Mouse (Mus musculus): ENCODE measurements around the gene Map3k21.

The Map3k21 gene

DNA sequence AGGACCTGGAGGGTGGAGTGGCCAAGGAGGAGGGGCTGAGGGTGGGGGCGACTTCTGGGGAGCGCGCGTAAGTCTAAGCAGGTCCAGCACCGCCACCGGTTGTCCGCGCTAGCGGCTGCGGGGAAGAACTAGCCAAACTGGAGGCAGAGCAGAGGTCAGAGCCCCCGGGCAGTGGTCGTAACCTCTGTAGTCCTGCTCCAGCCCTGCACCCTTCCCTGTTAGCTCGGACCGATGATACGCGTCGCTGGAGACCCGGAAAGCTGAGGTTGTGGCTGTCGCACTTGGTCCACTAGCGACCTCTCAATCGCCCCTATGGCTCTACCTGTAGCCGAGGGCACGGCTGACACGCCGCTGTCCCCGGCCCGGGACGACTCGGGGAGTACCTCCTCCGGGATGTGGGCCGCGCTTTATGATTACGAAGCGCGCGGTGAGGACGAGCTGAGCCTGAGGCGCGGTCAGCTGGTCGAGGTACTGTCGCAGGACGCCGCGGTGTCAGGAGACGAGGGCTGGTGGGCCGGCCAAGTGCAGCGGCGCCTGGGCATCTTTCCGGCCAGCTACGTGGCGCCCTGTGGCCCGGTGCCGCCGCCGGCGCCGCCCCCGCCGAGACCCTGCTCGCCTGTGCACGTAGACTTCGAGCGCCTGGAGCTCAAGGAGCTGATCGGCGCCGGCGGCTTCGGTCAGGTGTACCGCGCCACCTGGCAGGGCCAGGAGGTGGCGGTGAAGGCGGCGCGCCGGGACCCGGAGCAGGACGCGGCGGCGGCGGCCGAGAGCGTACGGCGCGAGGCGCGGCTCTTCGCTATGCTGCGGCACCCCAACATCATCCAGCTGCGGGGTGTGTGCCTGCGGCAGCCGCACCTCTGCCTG, at the start of gene Map3k21:
Gene Map3k21 (plus strand): TSS at position 86 of the 864 bp plus-strand sequence.
- no peak for DNase-seq (ENCODE audit: low spot score in 2 of 2)

GRCm38 (mm10) chr8:125866125-125866524, 44.1 kb upstream of the Map3k21 start:
- DNase-seq (ENCODE audit: low spot score in 2 of 2) = no peak

DNA sequence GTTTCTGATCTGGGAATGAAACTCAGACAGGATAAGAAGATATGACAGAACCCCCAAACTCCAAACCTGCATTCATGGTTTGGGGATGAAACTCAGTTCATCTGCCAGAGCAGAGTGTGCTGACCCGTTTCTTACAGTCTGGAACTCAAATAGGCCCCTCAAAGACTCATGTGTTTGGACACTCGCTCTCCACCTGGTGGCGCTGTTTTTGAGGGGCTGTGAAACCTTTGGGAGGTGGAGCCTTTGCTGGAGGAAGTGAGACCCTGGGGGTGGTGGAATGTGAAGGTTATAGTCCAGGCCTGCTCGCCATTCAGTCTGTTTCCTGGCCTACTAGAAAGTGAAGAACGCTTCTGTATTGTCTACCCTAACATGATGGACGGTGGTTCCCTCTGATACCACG, 41.7 kb upstream of the Map3k21 start:
- peak in 1 of 2 experiments; percentile 62 for DNase-seq (ENCODE audit: low spot score in 2 of 2)

DNA sequence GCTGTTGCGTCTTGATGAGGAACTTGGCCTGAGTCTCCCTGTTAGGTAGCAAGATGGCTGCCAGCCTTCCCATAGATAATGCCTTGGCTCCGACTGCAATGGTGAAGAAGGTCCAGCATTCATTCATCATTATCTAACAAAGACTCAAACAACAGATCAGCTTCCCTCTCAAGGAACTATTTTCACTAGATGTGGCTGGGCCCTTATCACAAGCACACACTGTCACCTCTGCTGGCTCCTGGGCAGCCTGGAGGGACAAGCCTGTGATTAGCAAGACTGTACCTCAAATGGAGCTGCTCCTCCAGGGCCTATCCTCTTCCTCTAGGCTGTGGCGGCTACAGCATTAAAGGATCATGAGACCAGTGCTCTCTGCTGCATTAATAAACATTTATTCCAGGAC, 40.5 kb upstream of the Map3k21 start:
- peak in 1 of 2 experiments; percentile 44 for DNase-seq (ENCODE audit: low spot score in 2 of 2)

GRCm38 (mm10) chr8:125870179-125870702, 40.0 kb upstream of the Map3k21 start:
- DNase-seq (ENCODE audit: low spot score in 2 of 2) = no peak

- peak; percentile 37 to 67 for DNase-seq (ENCODE audit: low spot score in 2 of 2)
Observed at GRCm38 (mm10) chr8:125870821-125871321, 39.4 kb upstream of the Map3k21 start.

GRCm38 (mm10) chr8:125872501-125873249, 37.6 kb upstream of the Map3k21 start:
- DNase-seq (ENCODE audit: low spot score in 2 of 2) = no peak

GRCm38 (mm10) chr8:125873250-125873534, 37.1 kb upstream of the Map3k21 start:
- DNase-seq (ENCODE audit: low spot score in 2 of 2) = no peak

- DNase-seq (ENCODE audit: low spot score in 2 of 2) = no peak
Observed at GRCm38 (mm10) chr8:125880447-125880846, 29.8 kb upstream of the Map3k21 start.

DNA sequence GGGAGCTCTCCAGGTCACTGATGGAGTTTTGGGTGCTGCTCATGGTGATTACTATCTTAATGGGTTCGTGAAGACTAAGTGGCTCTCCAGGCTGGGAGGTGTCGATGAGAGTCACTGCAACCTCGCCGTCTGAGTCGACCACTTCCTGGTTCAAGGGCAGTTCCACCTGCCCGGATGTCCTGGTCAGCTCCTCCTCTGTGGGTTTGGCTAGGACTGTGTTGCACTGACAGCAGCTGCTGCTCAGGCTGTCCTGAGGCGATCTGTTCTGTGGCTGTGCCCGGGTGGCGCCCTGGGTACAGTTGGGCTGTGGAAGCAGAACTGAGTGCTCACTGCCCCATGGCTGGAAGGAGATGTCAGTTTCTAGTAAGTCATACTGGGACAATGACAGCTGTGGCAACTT, 22.7 kb upstream of the Map3k21 start:
- DNase-seq (ENCODE audit: low spot score in 2 of 2) = no peak

DNA sequence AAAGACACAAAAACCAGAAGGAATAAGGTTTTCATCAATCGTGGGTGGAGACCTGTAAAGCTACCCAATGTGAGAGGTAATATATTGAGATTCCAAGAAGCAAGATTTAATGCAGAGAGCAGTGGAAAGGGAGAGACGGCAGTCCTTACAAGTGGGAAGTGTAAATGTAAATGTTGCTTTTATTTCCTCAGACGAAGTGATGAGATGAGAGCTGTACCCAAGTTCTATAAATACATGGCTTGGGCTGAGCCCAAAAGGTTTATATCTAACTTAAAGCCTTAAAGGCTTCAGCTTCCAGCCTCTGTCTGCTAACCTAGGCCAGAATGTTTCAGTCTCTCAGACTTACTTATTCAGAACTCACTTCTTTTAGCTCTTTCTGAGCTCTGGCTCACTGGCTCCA, 20.3 kb upstream of the Map3k21 start:
- DNase-seq (ENCODE audit: low spot score in 2 of 2) = no peak

DNA sequence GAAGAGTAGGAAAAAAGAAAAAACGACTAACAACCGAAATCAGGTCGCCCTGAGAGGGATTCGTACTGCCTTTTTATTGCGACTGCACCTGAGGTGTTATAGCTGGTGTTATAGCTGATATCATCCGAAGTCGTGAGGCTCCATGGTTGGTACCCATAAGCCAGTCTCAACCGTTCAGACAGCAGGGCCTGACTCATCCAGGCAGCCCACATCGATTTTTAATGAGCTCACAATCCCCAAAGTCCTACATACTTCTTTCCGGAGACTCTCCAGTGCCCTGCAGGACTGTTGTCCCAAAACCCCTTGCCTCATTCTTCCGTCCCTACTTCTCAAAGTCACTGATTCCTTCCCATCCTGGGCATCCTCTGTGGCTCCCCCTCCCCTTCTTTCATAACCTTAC, 12.9 kb upstream of the Map3k21 start:
- DNase-seq (ENCODE audit: low spot score in 2 of 2) = no peak

DNA sequence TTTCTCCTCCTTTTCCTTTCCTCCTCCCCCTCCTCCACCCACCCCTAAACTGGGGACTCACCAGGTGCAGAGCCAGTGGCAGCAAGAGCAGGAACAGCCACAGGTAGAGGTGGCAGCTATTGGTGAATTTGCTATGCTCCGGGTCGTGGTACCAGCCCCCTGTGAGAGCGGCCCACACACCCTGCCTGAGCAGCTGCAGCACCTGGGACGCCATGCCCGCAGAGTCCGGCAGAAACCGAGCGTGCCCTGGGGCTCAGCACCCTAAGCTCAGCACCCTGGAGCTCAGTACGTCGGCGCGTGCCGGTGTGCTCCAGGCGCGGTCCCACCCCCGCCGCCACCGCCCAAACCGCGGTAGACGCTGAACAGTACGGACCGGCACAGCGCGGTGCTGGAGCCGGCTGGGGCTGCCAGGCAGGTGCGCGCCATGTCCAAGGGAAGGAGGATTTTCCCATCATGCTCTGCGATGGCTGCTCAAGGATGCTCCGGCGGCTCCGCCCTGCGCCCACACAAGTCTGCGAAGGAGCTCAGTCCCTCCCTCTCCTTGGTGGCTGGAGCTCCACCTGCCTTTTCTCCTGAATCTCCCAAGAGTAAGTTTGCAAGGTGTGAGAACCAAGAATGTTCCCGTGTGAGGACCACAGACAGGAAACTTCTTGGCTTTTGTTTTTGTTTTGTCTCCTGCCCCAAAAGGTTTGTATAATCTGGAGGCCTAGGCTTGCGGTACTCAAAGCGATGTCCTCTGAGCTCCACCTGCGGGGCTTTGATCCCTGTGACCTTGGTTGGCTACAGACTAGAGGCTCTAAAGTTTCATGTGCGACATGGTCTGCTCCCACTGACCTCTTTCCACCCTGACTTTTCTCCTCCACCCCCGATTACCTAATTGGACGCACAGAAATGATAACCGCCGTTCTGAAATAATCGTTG, 12.1 kb upstream of the Map3k21 start, which contains the start of gene Pcnx2:
Gene Pcnx2 (minus strand): TSS at position 450 of the 921 bp plus-strand sequence.
- no peak for DNase-seq (ENCODE audit: low spot score in 2 of 2)

DNA sequence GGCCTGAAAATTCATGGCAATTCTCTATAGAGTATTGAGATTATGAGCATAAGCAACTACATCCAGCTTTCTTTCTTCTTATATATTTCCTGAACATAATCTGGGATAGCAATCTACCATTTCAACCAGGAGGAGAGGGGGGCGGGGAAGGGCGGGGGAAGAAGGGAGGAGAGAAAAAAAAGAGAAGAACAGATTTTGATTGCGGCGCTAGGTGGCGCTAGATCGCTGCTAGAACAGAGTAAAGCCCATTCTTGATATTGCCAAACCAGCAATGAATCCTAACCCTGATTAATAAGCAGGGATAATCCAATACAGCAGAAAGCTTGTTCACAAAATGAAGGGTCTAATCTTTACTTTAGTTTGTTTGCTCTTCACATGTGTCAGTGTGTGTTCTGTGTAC, 11.4 kb upstream of the Map3k21 start:
- peak in 1 of 2 experiments; percentile 59 for DNase-seq (ENCODE audit: low spot score in 2 of 2)

DNA sequence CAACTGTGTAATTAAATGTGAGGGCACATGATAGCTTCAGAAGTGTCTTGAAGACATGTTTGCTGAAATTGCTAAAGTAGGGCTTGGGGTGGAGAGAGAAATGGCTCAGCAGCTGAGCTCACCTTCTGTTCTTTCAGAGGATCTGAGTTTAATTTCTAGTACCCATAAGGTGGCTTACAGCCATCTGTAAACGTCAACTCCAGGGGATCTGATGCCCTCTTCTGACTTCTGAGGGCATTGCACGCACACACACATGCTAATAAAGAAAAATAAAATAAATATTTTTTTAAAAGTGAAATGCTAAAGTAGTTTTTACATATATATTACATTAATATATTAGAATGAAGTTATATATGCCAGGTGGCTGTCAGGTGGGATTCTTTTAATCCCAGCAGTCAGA, 9.1 kb upstream of the Map3k21 start:
- DNase-seq (ENCODE audit: low spot score in 2 of 2) = no peak

GRCm38 (mm10) chr8:125902521-125902920, 7.7 kb upstream of the Map3k21 start:
- no peak for DNase-seq (ENCODE audit: low spot score in 2 of 2)

DNA sequence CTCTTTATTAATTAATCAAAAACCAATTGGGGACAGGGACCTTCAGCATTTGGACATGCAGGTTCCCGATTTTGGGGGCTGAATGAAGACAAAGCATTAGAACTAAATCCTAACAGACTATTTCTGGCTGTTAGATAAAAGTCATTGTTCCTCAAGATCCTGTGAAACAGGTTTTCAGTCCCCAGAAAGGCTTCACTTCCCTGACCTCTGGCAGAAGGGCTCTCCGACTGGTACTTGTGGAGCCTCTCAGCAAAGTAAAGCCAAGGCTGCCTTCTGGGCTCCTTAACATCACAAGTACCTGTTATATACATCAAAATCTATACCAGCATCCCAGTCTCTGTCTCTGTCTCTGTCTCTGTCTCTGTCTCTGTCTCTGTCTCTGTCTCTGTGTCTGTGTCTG, 4.9 kb upstream of the Map3k21 start:
- DNase-seq (ENCODE audit: low spot score in 2 of 2) = no peak

DNA sequence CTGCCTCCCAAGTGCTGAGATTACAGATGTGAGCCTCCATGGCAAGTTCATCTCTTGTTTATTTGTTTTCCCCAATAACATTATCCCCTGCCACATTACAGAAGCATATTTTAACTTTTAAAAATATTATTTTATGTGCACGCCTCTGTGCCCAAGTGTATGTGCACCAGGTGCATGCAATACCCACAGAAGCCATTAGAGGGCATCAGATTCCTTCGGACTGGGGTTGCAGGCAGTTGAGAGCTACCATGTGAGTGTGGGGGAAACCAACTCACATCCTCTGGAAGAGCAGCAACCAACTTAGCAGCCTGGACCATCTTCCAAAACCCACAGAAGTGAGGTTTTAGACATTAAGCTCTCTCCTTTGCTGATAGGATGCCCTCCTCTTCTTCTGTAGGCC, 2.9 kb upstream of the Map3k21 start:
- no peak for DNase-seq (ENCODE audit: low spot score in 2 of 2)

DNA sequence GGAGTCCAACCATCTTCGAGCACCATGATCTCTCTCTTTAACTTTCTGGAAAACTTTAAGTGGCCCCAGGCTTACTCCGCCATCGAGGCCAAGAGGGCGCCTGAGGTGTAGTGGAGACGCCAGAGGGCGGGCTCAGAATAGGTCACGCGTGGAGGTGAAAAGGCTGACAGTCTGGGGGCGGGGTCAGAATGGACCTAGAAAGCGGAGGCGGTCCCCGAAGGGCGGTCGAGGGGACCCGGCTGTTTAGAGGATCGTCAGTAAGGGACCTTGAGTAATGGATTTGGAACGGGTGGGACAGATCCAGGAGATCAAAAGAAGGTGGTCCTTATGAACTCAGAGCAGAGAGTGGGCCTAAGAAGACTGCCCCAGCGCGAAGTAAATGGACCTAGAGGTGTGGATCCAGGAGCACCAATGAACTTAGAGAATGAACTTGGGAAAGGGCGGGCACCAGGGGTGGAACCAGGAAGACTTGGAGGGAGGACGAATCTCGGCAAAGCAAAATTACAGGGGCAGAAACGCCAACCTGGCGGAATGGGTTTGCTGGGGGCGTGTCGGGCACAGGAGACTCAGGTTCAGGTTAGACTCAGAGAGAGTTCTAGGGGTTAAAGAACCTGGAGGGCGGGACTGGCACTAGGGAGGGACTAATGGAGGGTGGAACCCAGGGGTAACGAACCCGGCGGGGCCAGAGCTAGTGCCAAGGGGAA, 437 bp upstream of the Map3k21 start:
- no peak for DNase-seq (ENCODE audit: low spot score in 2 of 2)

DNA sequence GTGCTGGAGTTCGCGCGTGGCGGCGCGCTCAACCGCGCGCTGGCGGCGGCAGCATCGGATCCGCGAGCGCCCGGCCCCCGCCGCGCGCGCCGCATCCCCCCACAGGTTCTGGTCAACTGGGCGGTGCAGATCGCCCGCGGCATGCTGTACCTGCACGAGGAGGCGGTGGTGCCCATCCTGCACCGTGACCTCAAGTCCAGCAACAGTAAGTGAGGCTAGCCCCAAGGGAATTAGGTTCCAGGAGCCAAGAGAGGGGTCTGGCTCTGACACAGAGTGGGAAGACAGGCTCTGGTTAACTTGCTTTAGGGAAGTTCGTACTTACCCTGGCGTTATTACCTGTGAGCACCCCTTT, 955 bp downstream of the Map3k21 start:
- DNase-seq (ENCODE audit: low spot score in 2 of 2) = no peak

GRCm38 (mm10) chr8:125913206-125913605, 3.0 kb downstream of the Map3k21 start:
- no peak for DNase-seq (ENCODE audit: low spot score in 2 of 2)

Data from spleen, postnatal 10 days (tissue).